Mouse (Mus musculus) hindbrain, embryonic 13.5 days (tissue): ENCODE data around the gene Gm28043. TPM values are rescaled to one million over a fixed set of nuclear protein-coding genes. Genes with fewer than 3 reads are reported as not detected.
"Not testable (repeated sequence)": the region's sequence is repeated elsewhere in the genome, so short reads cannot be mapped to it uniquely, and the experiment has no call there.

Experiments used
- ATAC-seq: fragments of 200-750 bp; cut with Nextera tagmentation; 2 replicates; pipeline ENCODE4 v1.8.0; 2017; ENCODE audit warnings: moderate TSS enrichment; ENCODE audit not compliant: low FRiP score
- H3K27ac ChIP-seq: fragments of 300-500 bp; sonication (generic); 2 replicates; pipeline ENCODE4 v1.5.1; 2015; ENCODE audit warnings: inconsistent platforms, mild to moderate bottlenecking, moderate library complexity
- H3K27me3 ChIP-seq: fragments of 300-500 bp; sonication (generic); 2 replicates; pipeline ENCODE4 v1.6.1; 2015; ENCODE audit warnings: mild to moderate bottlenecking, inconsistent platforms
- H3K36me3 ChIP-seq: fragments of 300-500 bp; sonication (generic); 2 replicates; pipeline ENCODE4 v1.6.1; 2015; ENCODE audit warnings: mild to moderate bottlenecking, inconsistent platforms
- H3K4me1 ChIP-seq: fragments of 300-500 bp; sonication (generic); replicated peaks from 2 replicates; pipeline ENCODE4 v1.6.1; 2015; ENCODE audit warnings: inconsistent platforms
- H3K4me2 ChIP-seq: fragments of 300-500 bp; sonication (generic); 2 replicates; pipeline ENCODE4 v1.6.1; 2015; ENCODE audit warnings: inconsistent platforms, mild to moderate bottlenecking, moderate library complexity
- H3K4me3 ChIP-seq: fragments of 300-500 bp; sonication (generic); 2 replicates; pipeline ENCODE4 v1.5.1; 2015; ENCODE audit warnings: mild to moderate bottlenecking, inconsistent platforms
- H3K9ac ChIP-seq: fragments of 300-500 bp; sonication (generic); 2 replicates; pipeline ENCODE4 v1.6.1; 2015; ENCODE audit warnings: mild to moderate bottlenecking, inconsistent platforms
- H3K9me3 ChIP-seq: fragments of 300-500 bp; sonication (generic); 2 replicates; pipeline ENCODE4 v1.6.1; 2016; ENCODE audit warnings: inconsistent platforms
- WGBS: fragments of 180-500 bp; shearing (Covaris S2); methylation state at CpG from one replicate; pipeline ENCODE4 v1.1.7; 2015; 5-methylcytosine and 5-hydroxymethylcytosine counted together
- polyA plus RNA-seq: library from polyadenylated mRNA; unstranded; fragments of >200 nt; fragmentation: Nextera tagmentation; extraction: Ambion mirVana; gene quantifications from 2 replicates; pipeline ENCODE4 v1.2.1, GENCODE M21; 2015

Gene Gm28043
- polyA plus RNA-seq, 1 experiment from 2014 or later, result 2.9 TPM

- H3K9me3 ChIP-seq, result no peaks in the 10 kb centered on the region
- no peaks in the 10 kb centered on the region for H3K27me3 ChIP-seq
- no peak overlapping the region for H3K4me2 ChIP-seq
- peaks cover 33% of the 10 kb centered on the region for H3K36me3 ChIP-seq
- no peak overlapping the region for H3K4me3 ChIP-seq
- WGBS, result 88% methylated on average over 5 of the region's 5 CpGs
- no peak for ATAC-seq
- H3K4me1 ChIP-seq, result peaks cover 77% of the 10 kb centered on the region
- no peak overlapping the region for H3K9ac ChIP-seq
- no peak overlapping the region for H3K27ac ChIP-seq
Measured at GRCm38 (mm10) chr17:29705881-29706280, 91.2 kb downstream of the Gm28043 start.

- Histone ChIP-seq H3K9ac (peak overlapping the region; percentile 55), H3K4me3 (no peak overlapping the region), H3K9me3 (no peaks in the 10 kb centered on the region), H3K27me3 (no peaks in the 10 kb centered on the region), H3K27ac (peak overlapping the region; percentile 30), H3K4me2 (no peak overlapping the region), H3K36me3 (peaks cover 21% of the 10 kb centered on the region), H3K4me1 (peaks cover 87% of the 10 kb centered on the region)
- WGBS, result 37% methylated on average over 5 of the region's 5 CpGs
- no peak for ATAC-seq
Measured at GRCm38 (mm10) chr17:29706981-29707545, 92.4 kb downstream of the Gm28043 start.

GRCm38 (mm10) chr17:29708783-29709182 lies 94.1 kb downstream of the Gm28043 start:
- H3K4me1 ChIP-seq, result peaks cover 84% of the 10 kb centered on the region
- no peak overlapping the region; the same call in 1 of the 2 replicates for H3K9ac ChIP-seq

GRCm38 (mm10) chr17:29710562-29711044 lies 95.9 kb downstream of the Gm28043 start:
- ATAC-seq, result no peak
- no peaks in the 10 kb centered on the region for H3K27me3 ChIP-seq
- H3K9ac ChIP-seq, result peak overlapping the region; percentile 36
- no peaks in the 10 kb centered on the region for H3K36me3 ChIP-seq
- 66% methylated on average over 11 of the region's 11 CpGs for WGBS
- H3K27ac ChIP-seq, result peak overlapping the region; percentile 81
- H3K4me2 ChIP-seq, result no peak overlapping the region
- H3K4me1 ChIP-seq, result peaks cover 77% of the 10 kb centered on the region
- no peak overlapping the region for H3K4me3 ChIP-seq
- H3K9me3 ChIP-seq, result no peaks in the 10 kb centered on the region

More at GRCm38 (mm10) chr17:29708783-29709182, 94.1 kb downstream of the Gm28043 start:
- no peak overlapping the region for H3K4me2 ChIP-seq
- no peaks in the 10 kb centered on the region for H3K9me3 ChIP-seq
- H3K36me3 ChIP-seq, result peaks cover 4% of the 10 kb centered on the region
- no peak for ATAC-seq
- 77% methylated on average over 5 of the region's 5 CpGs for WGBS
- no peak overlapping the region for H3K4me3 ChIP-seq
- H3K27ac ChIP-seq, result no peak overlapping the region
- H3K27me3 ChIP-seq, result no peaks in the 10 kb centered on the region

- Histone ChIP-seq H3K27ac (peak overlapping the region; percentile 81), H3K36me3 (no peaks in the 10 kb centered on the region), H3K9ac (no peak overlapping the region), H3K27me3 (no peaks in the 10 kb centered on the region), H3K4me3 (no peak overlapping the region), H3K9me3 (no peaks in the 10 kb centered on the region), H3K4me1 (peaks cover 79% of the 10 kb centered on the region), H3K4me2 (no peak overlapping the region)
- no peak for ATAC-seq
- 61% methylated on average over 19 of the region's 19 CpGs for WGBS
Measured at GRCm38 (mm10) chr17:29711076-29711744, 96.5 kb downstream of the Gm28043 start.

- no peak for ATAC-seq
- Histone ChIP-seq H3K36me3 (no peaks in the 10 kb centered on the region), H3K27ac (peak overlapping the region; percentile 81), H3K4me3 (no peak overlapping the region), H3K4me2 (no peak overlapping the region), H3K9me3 (no peaks in the 10 kb centered on the region), H3K4me1 (peaks cover 76% of the 10 kb centered on the region), H3K27me3 (no peaks in the 10 kb centered on the region), H3K9ac (peak overlapping the region; percentile 13; the same call in 1 of the 2 replicates)
- 72% methylated on average over 8 of the region's 8 CpGs for WGBS
Measured at GRCm38 (mm10) chr17:29711745-29712431, 97.2 kb downstream of the Gm28043 start.

GRCm38 (mm10) chr17:29712565-29712964 lies 97.9 kb downstream of the Gm28043 start:
- WGBS, result 72% methylated on average over 7 of the region's 7 CpGs
- Histone ChIP-seq H3K27me3 (no peaks in the 10 kb centered on the region), H3K36me3 (no peaks in the 10 kb centered on the region), H3K9ac (no peak overlapping the region), H3K4me3 (no peak overlapping the region), H3K4me1 (peaks cover 74% of the 10 kb centered on the region), H3K27ac (peak overlapping the region; percentile 81; the same call in 1 of the 2 replicates), H3K9me3 (no peaks in the 10 kb centered on the region), H3K4me2 (no peak overlapping the region)
- no peak for ATAC-seq

GRCm38 (mm10) chr17:29713734-29714133 lies 99.1 kb downstream of the Gm28043 start:
- ATAC-seq, H3K4me2 ChIP-seq, H3K9ac ChIP-seq, H3K27ac ChIP-seq, H3K9me3 ChIP-seq, H3K4me3 ChIP-seq, H3K27me3 ChIP-seq, H3K36me3 ChIP-seq: not testable (repeated sequence)
- H3K4me1 ChIP-seq, result peaks cover 62% of the 10 kb centered on the region
- 96% methylated on average over 4 of the region's 4 CpGs for WGBS

GRCm38 (mm10) chr17:29716732-29717445 lies 102.2 kb downstream of the Gm28043 start, which contains the start of gene Ccdc167:
Gene Ccdc167, minus strand, starts transcription at chr17:29717044.
- H3K9ac ChIP-seq, result peak within 1 kb of the TSS; percentile 73
- peak within 1 kb of the TSS; percentile 53 for H3K4me3 ChIP-seq
- H3K4me2 ChIP-seq, result peak within 1 kb of the TSS; percentile 75
- WGBS, result 6% methylated on average over 41 of the region's 41 CpGs
- H3K4me1 ChIP-seq, result peaks cover 33% of the 10 kb centered on the region
- H3K36me3 ChIP-seq, result no peaks in the 10 kb centered on the region
- H3K27me3 ChIP-seq, result no peaks in the 10 kb centered on the region
- peak within 1 kb of the TSS; percentile 79 for H3K27ac ChIP-seq
- peak; percentile 96 for ATAC-seq
- H3K9me3 ChIP-seq, result no peaks in the 10 kb centered on the region

- WGBS, result 91% methylated on average over 8 of the region's 8 CpGs
- Histone ChIP-seq H3K4me2 (no peak overlapping the region), H3K4me1 (peaks cover 18% of the 10 kb centered on the region), H3K9ac (no peak overlapping the region), H3K9me3 (no peaks in the 10 kb centered on the region), H3K27ac (no peak overlapping the region), H3K4me3 (no peak overlapping the region), H3K27me3 (no peaks in the 10 kb centered on the region), H3K36me3 (no peaks in the 10 kb centered on the region)
- no peak for ATAC-seq
Measured at GRCm38 (mm10) chr17:29718660-29719059, 104.0 kb downstream of the Gm28043 start.

- 76% methylated on average over 13 of the region's 13 CpGs for WGBS
- no peak overlapping the region for H3K4me2 ChIP-seq
- no peaks in the 10 kb centered on the region for H3K27me3 ChIP-seq
- no peak overlapping the region for H3K4me3 ChIP-seq
- no peaks in the 10 kb centered on the region for H3K9me3 ChIP-seq
- no peak overlapping the region for H3K9ac ChIP-seq
- ATAC-seq, result no peak
- no peak overlapping the region for H3K27ac ChIP-seq
- H3K4me1 ChIP-seq, result peaks cover 21% of the 10 kb centered on the region
- H3K36me3 ChIP-seq, result no peaks in the 10 kb centered on the region
Measured at GRCm38 (mm10) chr17:29719628-29720575, 105.2 kb downstream of the Gm28043 start.
